Mouse (Mus musculus) bone marrow, adult 2 months (tissue): Measurements from ENCODE around the gene Nav3. TPM values are rescaled to one million over a fixed set of nuclear protein-coding genes. Genes with fewer than 3 reads are reported as not detected.

Experiments used
- H3K27ac ChIP-seq: fragments of 200-500 bp; 2 replicates; pipeline ENCODE4 v1.5.1; 2012; ENCODE audit warnings: low read depth, mild to moderate bottlenecking, control low read depth, inconsistent platforms, low read length; ENCODE audit not compliant: control insufficient read depth, poor library complexity, insufficient read depth
- H3K4me1 ChIP-seq: fragments of 200-500 bp; 2 replicates; pipeline ENCODE4 v1.6.1; 2011; ENCODE audit warnings: low read length; ENCODE audit not compliant: control insufficient read depth, insufficient read depth
- H3K4me3 ChIP-seq: fragments of 200-500 bp; replicated peaks from 2 replicates; pipeline ENCODE3; 2011; ENCODE audit warnings: mild to moderate bottlenecking, low read depth, low read length, control low read depth; ENCODE audit not compliant: control insufficient read depth
- CTCF ChIP-seq: fragments of 200-500 bp; IDR thresholded peaks from 2 replicates; pipeline ENCODE4 v1.5.1; 2011; ENCODE audit warnings: low read length, control low read depth; ENCODE audit not compliant: control insufficient read depth, insufficient read depth
- POLR2A ChIP-seq: fragments of 200-500 bp; IDR thresholded peaks from 2 replicates; pipeline ENCODE4 v1.6.1; 2011; ENCODE audit warnings: low read depth, mild to moderate bottlenecking, control low read depth, low read length, borderline replicate concordance; ENCODE audit not compliant: control insufficient read depth
- WGBS: fragments of 180-500 bp; shearing (Covaris S2); methylation state at CpG from one replicate; pipeline ENCODE4 v1.1.7; 2018; 5-methylcytosine and 5-hydroxymethylcytosine counted together
- polyA plus RNA-seq: library from polyadenylated mRNA; stranded (reverse); fragments of >200 nt; gene quantifications from 2 replicates; pipeline ENCODE4 v1.2.4, GENCODE M21; 2011; ENCODE audit warnings: low replicate concordance; ENCODE audit not compliant: missing spikeins, insufficient read depth, insufficient read length

Nav3 gene
- polyA plus RNA-seq, 1 experiment = 2.0 TPM

- H3K4me1 ChIP-seq = no peaks in the 10 kb centered on the region
- TF ChIP-seq CTCF (no peak), POLR2A (no peak)
- no peak overlapping the region for H3K4me3 ChIP-seq
- 64% methylated on average over 17 of the region's 17 CpGs for WGBS
- H3K27ac ChIP-seq = no peak overlapping the region
These were observed 552.1 kb downstream of the Nav3 start for GRCm38 (mm10) chr10:109903701-109904555.

GRCm38 (mm10) chr10:109903241-109903640 is 552.8 kb downstream of the Nav3 start:
- Histone ChIP-seq H3K4me1 (no peaks in the 10 kb centered on the region), H3K27ac (no peak overlapping the region), H3K4me3 (no peak overlapping the region)
- 61% methylated on average over 4 of the region's 4 CpGs for WGBS
- TF ChIP-seq POLR2A (no peak), CTCF (no peak)

GRCm38 (mm10) chr10:109889171-109889475 is 566.9 kb downstream of the Nav3 start:
- H3K27ac ChIP-seq = no peak overlapping the region
- no peak overlapping the region for H3K4me3 ChIP-seq
- no peaks in the 10 kb centered on the region for H3K4me1 ChIP-seq
- TF ChIP-seq CTCF = no peak
- TF ChIP-seq POLR2A = no peak
- whole genome bisulfite sequencing = 88% methylated on average over 3 of the region's 3 CpGs

GRCm38 (mm10) chr10:109888355-109889170 is 567.4 kb downstream of the Nav3 start:
- no peak overlapping the region for H3K4me3 ChIP-seq
- H3K27ac ChIP-seq = no peak overlapping the region
- WGBS = 77% methylated on average over 11 of the region's 11 CpGs
- TF ChIP-seq CTCF (no peak), POLR2A (no peak)
- H3K4me1 ChIP-seq = no peaks in the 10 kb centered on the region

GRCm38 (mm10) chr10:109887160-109887559 is 568.8 kb downstream of the Nav3 start:
- Histone ChIP-seq H3K4me1 (no peaks in the 10 kb centered on the region), H3K27ac (no peak overlapping the region)
- WGBS = 63% methylated on average over 3 of the region's 3 CpGs

GRCm38 (mm10) chr10:109876107-109876506 is 579.9 kb downstream of the Nav3 start:
- H3K4me3 ChIP-seq = no peak overlapping the region
- 73% methylated on average over 4 of the region's 4 CpGs for WGBS
- TF ChIP-seq CTCF (no peak), POLR2A (no peak)
- H3K27ac ChIP-seq = no peak overlapping the region
- no peaks in the 10 kb centered on the region for H3K4me1 ChIP-seq

More at GRCm38 (mm10) chr10:109887160-109887559, 568.8 kb downstream of the Nav3 start:
- no peak overlapping the region for H3K4me3 ChIP-seq
- TF ChIP-seq POLR2A = no peak
- TF ChIP-seq CTCF = no peak

- Histone ChIP-seq H3K4me3 (no peak overlapping the region), H3K27ac (no peak overlapping the region), H3K4me1 (no peaks in the 10 kb centered on the region)
- TF ChIP-seq POLR2A = no peak
- no peak for TF ChIP-seq CTCF
These were observed 580.6 kb downstream of the Nav3 start for GRCm38 (mm10) chr10:109875312-109875830.

GRCm38 (mm10) chr10:109874652-109875311 is 581.2 kb downstream of the Nav3 start:
- WGBS = 66% methylated on average over 5 of the region's 5 CpGs
- Histone ChIP-seq H3K4me1 (no peaks in the 10 kb centered on the region), H3K27ac (no peak overlapping the region), H3K4me3 (no peak overlapping the region)
- no peak for TF ChIP-seq POLR2A
